Mouse (Mus musculus) left cerebral cortex, postnatal 10 days (tissue): ENCODE data around the gene Polr2g. TPM values are rescaled to one million over a fixed set of nuclear protein-coding genes. Genes with fewer than 3 reads are reported as not detected.

Experiments used
- DNase-seq, 2 experiments: peaks; one replicate each; pipeline ENCODE4 v3.0.0; 2021 to 2022; ENCODE audit warnings: low spot score in 2 of 2, mixed read lengths in 1 of 2; ENCODE audit errors: extremely low spot score in 1 of 2
- intact Hi-C: fragments of 180-260 bp; cut with DNase I; formaldehyde crosslinking; loops from one replicate; pipeline ENCODE4 v1.15.1; 2025
- total RNA-seq, 2 experiments: library from RNA; stranded (reverse); gene quantifications; 2 replicates each; pipeline ENCODE4 v1.2.3; 2021

The Polr2g gene
- total RNA-seq, 2 experiments from 2014 or later: 109 to 110 TPM

- intact Hi-C loops: loop anchor here (5.0 kb wide), 1 partner anchor 44 kb away; the partner anchor contains the start of gene Ttc9c
- DNase-seq: no peak
Observed at GRCm38 (mm10) chr19:8773409-8773808, 25.0 kb downstream of the Polr2g start.

GRCm38 (mm10) chr19:8772996-8773395 lies 25.4 kb downstream of the Polr2g start:
- intact Hi-C loops: loop anchor here (5.0 kb wide), 1 partner anchor 44 kb away; the partner anchor contains the start of gene Ttc9c
- no peak for DNase-seq

- intact Hi-C loops: loop anchor here (5.0 kb wide), 1 partner anchor 47 kb away; the partner anchor contains the start of gene Ttc9c
- peak; percentile 69 to 89 for DNase-seq
Observed at GRCm38 (mm10) chr19:8770567-8771270, 27.7 kb downstream of the Polr2g start, which contains the start of gene Tmem223. Gene Tmem223 (plus strand): TSS chr19:8770996.

- intact Hi-C loops: no loop called here
- no peak for DNase-seq
Observed at GRCm38 (mm10) chr19:8765562-8765961, 32.8 kb downstream of the Polr2g start.

- intact Hi-C loops: no loop called here
- DNase-seq: no peak
Observed at GRCm38 (mm10) chr19:8763276-8763675, 35.1 kb downstream of the Polr2g start.

DNA sequence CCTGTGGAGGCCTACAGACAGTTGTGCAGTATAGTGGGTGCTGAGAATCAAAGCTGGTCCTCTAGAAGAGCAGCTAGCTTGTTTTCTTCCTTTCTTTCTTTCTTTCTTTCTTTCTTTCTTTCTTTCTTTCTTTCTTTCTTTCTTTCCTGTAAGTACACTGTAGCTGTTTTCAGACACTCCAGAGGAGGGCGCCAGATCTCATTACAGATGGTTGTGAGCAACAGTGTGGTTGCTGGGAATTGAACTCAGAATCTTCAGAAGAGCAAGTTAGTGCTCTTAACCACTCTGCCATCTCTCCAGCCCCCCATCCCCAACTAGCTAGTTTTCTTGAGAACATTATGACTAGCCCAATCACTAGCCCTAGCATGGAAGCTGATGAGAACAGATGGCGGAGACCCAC lies 37.6 kb downstream of the Polr2g start:
- intact Hi-C loops: no loop called here
- no peak for DNase-seq

GRCm38 (mm10) chr19:8758899-8759298 lies 39.5 kb downstream of the Polr2g start:
- intact Hi-C loops: loop anchor here (10.0 kb wide), 1 partner anchor 156 kb away; no protein-coding TSS in a partner anchor
- no peak for DNase-seq

DNA sequence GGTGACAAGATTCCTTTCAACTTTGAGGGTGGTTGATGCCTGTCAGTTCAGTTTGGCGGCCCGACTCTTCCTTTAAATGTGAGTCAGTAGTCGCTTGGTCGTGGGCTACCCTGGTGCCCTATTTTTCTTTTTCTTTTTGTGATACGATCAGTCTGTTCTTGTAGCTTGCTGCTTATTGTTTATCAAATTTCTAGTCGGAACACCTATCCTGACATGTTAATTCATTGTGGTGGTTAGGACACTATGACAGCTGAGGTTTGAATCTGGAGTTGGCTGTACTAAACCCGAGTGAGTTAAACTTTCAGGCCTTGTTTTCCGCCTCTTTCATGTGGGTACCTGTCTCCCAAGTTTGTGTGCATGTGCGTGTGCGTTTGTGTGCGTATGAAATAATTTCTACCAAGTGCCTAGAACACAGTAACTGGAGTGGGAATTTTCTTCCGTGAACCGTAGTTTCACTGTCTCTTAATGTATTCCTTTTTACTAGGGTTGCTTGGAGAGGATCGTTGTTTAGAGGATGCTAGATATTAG lies 40.8 kb downstream of the Polr2g start:
- no peak for DNase-seq
- intact Hi-C loops: loop anchor here (10.0 kb wide), 1 partner anchor 157 kb away; no protein-coding TSS in a partner anchor

DNA sequence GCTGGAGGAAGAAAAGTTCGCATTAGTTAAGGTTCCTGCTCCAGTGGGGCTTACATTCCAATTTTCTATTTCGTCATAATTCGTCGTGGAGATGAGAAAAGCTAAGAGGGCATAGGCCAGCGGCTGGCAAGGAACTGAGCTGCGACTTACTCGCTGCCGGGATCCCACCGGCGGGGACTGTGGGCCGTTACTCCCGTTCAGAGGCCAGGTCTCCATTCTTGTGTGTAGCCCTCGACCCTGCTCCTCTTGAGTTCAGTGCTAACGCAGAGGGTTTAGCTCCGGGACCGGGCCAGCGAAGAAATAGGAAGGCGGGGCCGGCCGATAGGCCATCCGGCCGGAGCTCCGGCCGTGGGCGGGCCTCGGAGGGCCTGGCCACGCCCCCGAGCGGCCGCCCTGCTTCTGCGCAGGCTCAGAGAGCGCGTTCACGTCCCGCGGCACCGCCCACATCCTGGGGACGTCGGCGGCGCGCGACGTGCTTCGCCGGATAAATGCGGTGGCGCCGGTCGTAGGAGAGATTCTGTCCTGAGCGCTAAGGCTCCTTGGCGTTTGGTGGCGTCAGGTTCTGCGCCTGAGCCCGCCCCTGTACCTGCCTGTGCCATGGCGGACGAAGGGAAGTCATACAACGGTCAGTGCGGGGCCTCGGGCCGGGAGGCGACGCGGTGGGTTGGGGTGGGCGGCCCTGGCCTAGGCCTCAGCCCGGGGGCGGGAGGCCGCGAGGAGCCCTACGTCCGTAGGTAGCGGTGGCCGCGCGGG lies 41.6 kb downstream of the Polr2g start, which contains the start of gene Nxf1:
TSS of gene Nxf1 (plus strand) at position 439 of the 753 bp plus-strand sequence.
- intact Hi-C loops: loop anchor here (10.0 kb wide), 1 partner anchor 158 kb away; no protein-coding TSS in a partner anchor
- DNase-seq: peak; percentile 87 to 95

DNA sequence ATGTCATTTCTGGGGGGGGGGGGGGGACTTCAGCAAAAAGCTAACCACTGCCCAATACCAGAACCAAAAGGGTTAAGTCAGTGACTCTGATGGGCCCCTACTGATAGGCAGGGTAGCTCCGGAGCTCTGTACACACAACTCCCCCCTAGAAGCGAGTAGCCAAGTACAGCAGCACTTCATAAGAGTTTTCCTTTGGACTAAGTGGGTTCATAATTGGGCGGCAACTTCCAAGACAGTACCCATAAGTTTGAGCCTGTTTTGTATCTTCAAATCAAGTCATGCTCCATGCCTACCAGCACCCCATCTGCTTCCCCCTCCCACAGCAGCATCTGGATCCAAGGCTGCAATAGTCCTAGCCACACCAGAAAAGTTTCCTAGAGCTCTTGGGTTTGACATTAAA lies 42.7 kb downstream of the Polr2g start:
- intact Hi-C loops: loop anchor here (10.0 kb wide), 1 partner anchor 159 kb away; no protein-coding TSS in a partner anchor
- DNase-seq: no peak

DNA sequence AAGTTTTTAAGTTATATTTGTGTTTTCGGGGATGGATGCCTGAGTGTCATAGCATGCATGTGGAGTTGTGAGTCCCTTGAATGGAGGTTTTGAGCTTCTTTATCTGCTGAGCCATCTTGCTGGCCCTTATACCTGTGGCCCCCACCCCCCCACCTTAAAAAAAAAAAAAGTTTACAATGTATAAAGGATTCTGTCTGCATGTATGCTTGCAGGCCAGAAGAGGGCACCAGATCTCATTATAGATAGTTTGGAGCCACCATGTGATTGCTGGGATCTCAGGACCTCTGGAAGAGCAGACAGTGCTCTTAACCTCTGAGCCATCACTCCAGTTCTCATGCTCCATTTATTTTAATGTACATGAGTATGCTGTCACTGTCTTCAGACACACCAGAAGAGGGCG lies 51.0 kb downstream of the Polr2g start:
- intact Hi-C loops: no loop called here
- DNase-seq: no peak

DNA sequence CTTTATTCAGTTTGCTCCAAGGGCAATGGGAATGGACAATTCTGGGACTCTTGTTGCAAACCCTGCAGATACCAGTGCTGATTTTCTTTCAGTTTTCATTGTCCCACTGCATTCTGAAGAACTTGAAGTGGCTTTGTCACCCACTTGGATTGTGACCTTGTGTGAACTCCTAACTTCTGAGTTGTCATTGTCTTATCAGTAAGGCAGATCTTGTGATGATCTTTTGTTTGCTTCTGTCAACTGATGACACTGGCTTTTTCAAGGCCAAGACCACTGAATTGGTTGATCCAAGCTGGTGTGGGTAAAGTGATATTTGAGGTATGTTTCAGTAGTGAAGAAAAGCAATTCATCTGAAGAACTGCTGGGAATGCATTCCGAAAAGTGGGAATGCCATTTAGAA lies 53.0 kb downstream of the Polr2g start:
- DNase-seq: no peak
- intact Hi-C loops: no loop called here

Other genes with a start within 250 kb of the Polr2g start
- 10 to 100 TPM; 19.9 to 20.2 TPM for gene Slc22a8, start 207.3 kb downstream of the Polr2g start, total RNA-seq
- 1 to 10 TPM; 4.9 to 5.9 TPM for gene Slc22a6, start 180.5 kb downstream of the Polr2g start, total RNA-seq
- 100 to 1,000 TPM; 119 to 128 TPM for gene Chrm1, start 134.8 kb downstream of the Polr2g start, total RNA-seq
- 100 to 1,000 TPM; 195 to 198 TPM for gene Slc3a2, start 75.2 kb downstream of the Polr2g start, total RNA-seq
- gene Wdr74, start 62.8 kb downstream of the Polr2g start, total RNA-seq: 10 to 100 TPM; 47.3 to 47.4 TPM
- gene 1700092M07Rik, start 57.9 kb downstream of the Polr2g start, total RNA-seq: 1 to 10 TPM; 1.3 to 2.2 TPM
- gene Stx5a, start 57.2 kb downstream of the Polr2g start, total RNA-seq: 10 to 100 TPM; 68.1 to 69.0 TPM
- 10 to 100 TPM; 72.7 to 76.2 TPM for gene Nxf1, start 41.5 kb downstream of the Polr2g start, total RNA-seq
- 10 to 100 TPM; 87.9 to 93.9 TPM for gene Tmem223, start 27.6 kb downstream of the Polr2g start, total RNA-seq
- gene Tmem179b, start 24.1 kb downstream of the Polr2g start, total RNA-seq: 1 to 10 TPM; 7.2 to 8.9 TPM
- 10 to 100 TPM; 16.4 to 17.8 TPM for gene Taf6l, start 12.2 kb downstream of the Polr2g start, total RNA-seq
- gene Zbtb3, start 4.0 kb upstream of the Polr2g start, total RNA-seq: 1 to 10 TPM; 4.5 to 5.5 TPM
- 10 to 100 TPM; 27.7 to 29.0 TPM for gene Ttc9c, start 20.8 kb upstream of the Polr2g start, total RNA-seq
- gene Hnrnpul2, start 21.4 kb upstream of the Polr2g start, total RNA-seq: 10 to 100 TPM; 98.6 to 98.9 TPM
- 1 to 10 TPM in 1 of 2 experiments, not detected in 1; 1.9 TPM for gene AC129217.1, start 31.2 kb upstream of the Polr2g start, total RNA-seq
- gene Bscl2, start 38.9 kb upstream of the Polr2g start, total RNA-seq: 10 to 100 TPM; 96.1 to 97.0 TPM
- 100 to 1,000 TPM; 319 to 328 TPM for gene Gng3, start 40.6 kb upstream of the Polr2g start, total RNA-seq
- gene Lrrn4cl, start 52.2 kb upstream of the Polr2g start, total RNA-seq: 1 to 10 TPM in 1 of 2 experiments, under 1 TPM in 1; 0.43 to 1.0 TPM
- 100 to 1,000 TPM; 101 TPM for gene Ubxn1, start 72.9 kb upstream of the Polr2g start, total RNA-seq
- gene Uqcc3, start 82.3 kb upstream of the Polr2g start, total RNA-seq: 10 to 100 TPM; 26.1 to 33.3 TPM
- 1 to 10 TPM; 3.4 to 7.9 TPM for gene Lbhd1, start 85.2 kb upstream of the Polr2g start, total RNA-seq
- gene Gm49403, start 85.4 kb upstream of the Polr2g start, total RNA-seq: not detected
- gene 1810009A15Rik, start 90.3 kb upstream of the Polr2g start, total RNA-seq: 10 to 100 TPM; 19.5 to 23.4 TPM
- 1 to 10 TPM in 1 of 2 experiments, not detected in 1; 1.7 TPM for gene Gm49416, start 90.3 kb upstream of the Polr2g start, total RNA-seq
- 10 to 100 TPM; 22.0 to 23.1 TPM for gene Ints5, start 94.4 kb upstream of the Polr2g start, total RNA-seq
- 10 to 100 TPM; 94.4 to 96.8 TPM for gene Ganab, start 99.5 kb upstream of the Polr2g start, total RNA-seq
- gene B3gat3, start 121.8 kb upstream of the Polr2g start, total RNA-seq: 100 to 1,000 TPM; 141 to 144 TPM
- gene Rom1, start 130.8 kb upstream of the Polr2g start, total RNA-seq: 1 to 10 TPM; 2.1 to 2.4 TPM
- 1 to 10 TPM; 7.5 to 8.5 TPM for gene Eml3, start 131.0 kb upstream of the Polr2g start, total RNA-seq
- gene Mta2, start 143.3 kb upstream of the Polr2g start, total RNA-seq: 10 to 100 TPM; 50.2 to 52.4 TPM
- 10 to 100 TPM; 14.6 to 16.0 TPM for gene Tut1, start 155.3 kb upstream of the Polr2g start, total RNA-seq
- 100 to 1,000 TPM; 228 to 251 TPM for gene Eef1g, start 168.5 kb upstream of the Polr2g start, total RNA-seq
- gene Ahnak, start 190.7 kb upstream of the Polr2g start, total RNA-seq: 10 to 100 TPM; 14.5 to 17.8 TPM